Mouse (Mus musculus): ENCODE results near the gene Dvl1.

Dvl1 gene

GRCm38 (mm10) chr4:155839483-155839910 is 7.7 kb upstream of the Dvl1 start, which contains the start of gene Mxra8:
Gene Mxra8 (plus strand): TSS chr4:155839680.
- no peak for DNase-seq (ENCODE audit: extremely low read depth, low read depth)

- no peak for DNase-seq (ENCODE audit: extremely low read depth, low read depth)
These were observed 6.9 kb upstream of the Dvl1 start for GRCm38 (mm10) chr4:155840076-155841002.

DNA sequence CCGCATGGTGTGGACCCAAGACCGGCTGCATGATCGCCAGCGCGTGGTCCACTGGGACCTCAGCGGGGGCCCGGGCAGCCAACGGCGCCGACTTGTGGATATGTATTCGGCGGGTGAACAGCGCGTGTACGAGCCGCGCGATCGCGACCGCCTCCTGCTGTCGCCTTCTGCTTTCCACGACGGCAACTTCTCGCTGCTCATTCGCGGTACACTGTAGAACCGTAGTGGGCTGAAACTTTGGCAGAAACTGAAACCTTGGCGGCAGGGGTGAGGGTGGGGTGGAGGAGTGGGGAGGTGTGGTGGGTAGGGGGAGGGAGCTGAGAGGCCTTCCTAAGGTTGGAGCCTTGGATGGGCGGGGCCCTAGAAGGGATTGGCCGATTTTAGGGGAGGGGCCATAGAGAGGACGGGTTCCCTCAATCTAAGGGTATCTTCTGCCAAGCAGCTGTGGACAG is 6.2 kb upstream of the Dvl1 start:
- peak; percentile 66 for DNase-seq (ENCODE audit: extremely low read depth, low read depth)

- no peak for DNase-seq (ENCODE audit: extremely low read depth, low read depth)
These were observed 5.4 kb upstream of the Dvl1 start for GRCm38 (mm10) chr4:155841651-155842270.

DNA sequence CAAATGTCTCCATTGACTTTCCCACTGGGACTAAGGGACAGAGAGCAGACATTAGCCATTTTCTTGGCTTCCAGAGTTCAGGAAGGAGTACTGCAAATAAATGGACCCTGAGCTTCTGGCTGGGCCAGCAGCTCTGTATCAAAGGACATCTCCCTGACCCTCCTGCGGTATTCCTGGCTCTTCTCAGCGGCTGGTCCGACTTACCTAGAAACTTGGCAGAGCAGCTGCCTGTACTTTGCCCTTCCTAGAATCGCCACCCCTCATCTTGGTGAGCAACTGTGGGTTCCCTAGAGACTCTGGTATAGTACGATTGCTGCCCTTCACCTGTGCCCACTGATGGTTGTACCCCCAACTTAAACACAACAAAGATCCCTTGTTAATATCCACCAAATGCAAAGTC is 4.0 kb upstream of the Dvl1 start:
- no peak for DNase-seq (ENCODE audit: extremely low read depth, low read depth)

- DNase-seq (ENCODE audit: extremely low read depth, low read depth): no peak
These were observed 570 bp downstream of the Dvl1 start for GRCm38 (mm10) chr4:155847591-155848352.

GRCm38 (mm10) chr4:155848434-155849095 is 1.4 kb downstream of the Dvl1 start:
- no peak for DNase-seq (ENCODE audit: extremely low read depth, low read depth)

GRCm38 (mm10) chr4:155849391-155849790 is 2.2 kb downstream of the Dvl1 start:
- DNase-seq (ENCODE audit: extremely low read depth, low read depth): no peak

GRCm38 (mm10) chr4:155849792-155850451 is 2.7 kb downstream of the Dvl1 start:
- DNase-seq (ENCODE audit: extremely low read depth, low read depth): no peak

DNA sequence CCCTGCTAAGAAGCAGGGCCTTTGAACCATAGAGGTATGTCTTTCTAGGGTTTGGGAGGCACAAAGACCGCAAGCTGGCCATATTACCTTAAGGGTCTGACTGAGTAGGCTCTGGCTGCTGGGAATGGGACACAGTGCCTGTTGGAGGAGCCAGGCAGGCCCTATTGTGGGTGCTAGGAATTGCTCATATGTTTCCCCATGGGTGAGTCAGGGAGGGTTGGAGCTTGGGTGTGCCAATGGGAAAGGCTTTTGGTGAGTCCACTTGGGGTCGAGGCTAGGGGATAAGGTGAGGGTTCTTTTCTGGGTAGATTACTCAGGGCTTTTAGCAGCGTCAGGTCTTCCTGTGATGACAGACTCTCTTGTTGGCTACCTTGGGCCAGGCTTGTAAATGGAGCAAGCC is 4.2 kb downstream of the Dvl1 start:
- no peak for DNase-seq (ENCODE audit: extremely low read depth, low read depth)

DNA sequence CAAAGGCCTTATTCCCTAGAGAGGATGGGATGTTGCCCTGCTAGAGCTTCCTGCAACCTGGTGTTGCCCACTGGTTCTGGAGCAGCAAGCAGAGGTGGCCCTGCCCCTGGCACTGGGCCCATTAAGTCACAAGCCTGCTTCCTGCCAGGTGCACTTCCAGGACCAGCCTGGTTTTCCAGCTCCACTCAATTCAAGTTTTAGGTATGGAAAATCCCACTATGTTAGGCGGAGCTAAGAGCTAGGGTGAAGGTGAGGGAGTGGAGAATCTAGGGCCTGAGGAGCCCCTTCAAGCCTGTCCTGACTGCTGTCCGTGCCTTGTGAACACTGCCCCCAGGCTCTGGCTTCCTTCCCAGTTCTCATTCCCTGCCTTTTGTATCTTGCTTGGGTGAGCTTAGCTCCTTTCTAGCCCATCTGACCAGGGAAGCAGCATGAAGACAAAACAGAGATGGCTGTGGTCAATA is 4.8 kb downstream of the Dvl1 start:
- DNase-seq (ENCODE audit: extremely low read depth, low read depth): no peak

DNA sequence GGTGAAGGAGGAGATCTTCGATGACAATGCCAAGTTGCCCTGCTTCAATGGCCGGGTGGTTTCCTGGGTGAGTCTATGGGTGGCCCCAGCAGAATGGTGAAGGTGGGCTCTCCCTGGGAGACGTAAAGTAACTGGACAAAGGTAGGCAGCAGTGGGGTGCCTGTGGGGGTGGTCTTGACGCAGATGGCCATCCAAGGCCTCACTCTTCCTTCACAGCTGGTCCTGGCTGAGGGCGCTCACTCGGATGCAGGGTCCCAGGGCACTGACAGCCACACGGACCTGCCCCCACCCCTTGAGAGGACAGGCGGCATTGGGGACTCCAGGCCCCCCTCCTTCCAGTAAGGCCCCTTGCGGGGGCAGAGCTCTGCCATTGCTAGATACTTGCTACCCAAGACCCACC is 6.2 kb downstream of the Dvl1 start:
- no peak for DNase-seq (ENCODE audit: extremely low read depth, low read depth)

- DNase-seq (ENCODE audit: extremely low read depth, low read depth): no peak
These were observed 7.8 kb downstream of the Dvl1 start for GRCm38 (mm10) chr4:155854991-155855390.

- DNase-seq (ENCODE audit: extremely low read depth, low read depth): no peak
These were observed 8.9 kb downstream of the Dvl1 start for GRCm38 (mm10) chr4:155856071-155856470.

DNA sequence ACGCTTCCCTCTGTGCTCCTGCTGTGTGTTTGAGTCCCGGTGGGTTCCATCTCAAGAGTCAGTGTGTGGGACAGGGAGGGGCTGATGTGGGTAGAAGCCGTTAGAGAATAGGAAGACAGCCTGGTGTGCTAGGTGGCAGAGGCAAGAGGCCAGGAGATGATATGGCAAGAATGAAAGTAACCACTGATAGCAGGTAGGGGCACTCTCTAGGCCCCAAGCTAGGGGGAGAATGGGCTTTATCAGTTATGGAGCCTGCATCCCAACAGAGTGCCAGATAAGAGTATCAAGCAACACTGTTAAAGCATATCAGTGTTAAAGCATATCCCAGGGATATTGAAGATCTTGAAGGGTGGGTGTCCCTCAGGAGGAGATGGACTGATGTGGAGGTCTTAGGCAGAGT is 9.7 kb downstream of the Dvl1 start:
- no peak for DNase-seq (ENCODE audit: extremely low read depth, low read depth)

GRCm38 (mm10) chr4:155859318-155859717 is 12.1 kb downstream of the Dvl1 start:
- no peak for DNase-seq (ENCODE audit: extremely low read depth, low read depth)

DNA sequence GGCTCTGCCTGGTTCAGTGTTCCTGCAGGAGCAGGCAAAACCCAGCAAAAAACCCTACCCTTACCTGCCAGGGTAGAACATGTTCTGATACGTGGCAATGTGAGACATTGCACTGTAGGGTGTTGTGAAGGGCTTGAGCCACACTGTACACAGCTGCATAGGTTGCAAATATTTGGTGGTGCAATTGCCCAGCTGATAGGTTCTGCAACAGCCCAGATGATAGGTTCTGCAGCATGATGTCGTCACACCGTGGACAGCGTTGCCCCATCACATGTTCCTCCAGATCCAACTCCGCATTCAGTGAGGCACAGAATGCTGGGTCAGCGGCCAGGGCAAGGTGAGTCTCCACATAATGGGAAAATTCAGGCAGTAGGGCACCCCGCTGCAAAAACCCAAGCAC is 14.6 kb downstream of the Dvl1 start:
- no peak for DNase-seq (ENCODE audit: extremely low read depth, low read depth)

DNA sequence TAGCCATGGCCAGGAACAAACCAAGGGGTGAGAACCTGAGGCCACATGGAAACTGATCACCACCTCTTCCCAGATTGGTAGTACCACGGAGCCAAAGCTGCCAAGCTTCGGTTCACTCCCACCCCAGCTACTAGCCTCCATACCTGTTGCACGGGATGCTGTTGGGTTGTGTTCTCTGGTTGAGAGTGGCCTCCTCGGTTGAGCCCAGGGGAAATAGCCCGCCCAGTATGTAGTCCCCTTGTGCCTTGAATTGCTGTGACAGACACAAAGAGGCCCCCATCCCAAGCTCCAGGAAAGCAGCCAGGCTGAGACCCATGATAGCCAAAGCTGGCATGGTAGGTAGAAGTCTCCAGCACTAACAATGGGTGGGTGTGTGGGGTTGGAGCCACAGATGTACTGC is 15.8 kb downstream of the Dvl1 start, which contains the start of gene Tas1r3:
TSS of gene Tas1r3 (minus strand) at position 362 of the 400 bp plus-strand sequence.
- no peak for DNase-seq (ENCODE audit: extremely low read depth, low read depth)

DNA sequence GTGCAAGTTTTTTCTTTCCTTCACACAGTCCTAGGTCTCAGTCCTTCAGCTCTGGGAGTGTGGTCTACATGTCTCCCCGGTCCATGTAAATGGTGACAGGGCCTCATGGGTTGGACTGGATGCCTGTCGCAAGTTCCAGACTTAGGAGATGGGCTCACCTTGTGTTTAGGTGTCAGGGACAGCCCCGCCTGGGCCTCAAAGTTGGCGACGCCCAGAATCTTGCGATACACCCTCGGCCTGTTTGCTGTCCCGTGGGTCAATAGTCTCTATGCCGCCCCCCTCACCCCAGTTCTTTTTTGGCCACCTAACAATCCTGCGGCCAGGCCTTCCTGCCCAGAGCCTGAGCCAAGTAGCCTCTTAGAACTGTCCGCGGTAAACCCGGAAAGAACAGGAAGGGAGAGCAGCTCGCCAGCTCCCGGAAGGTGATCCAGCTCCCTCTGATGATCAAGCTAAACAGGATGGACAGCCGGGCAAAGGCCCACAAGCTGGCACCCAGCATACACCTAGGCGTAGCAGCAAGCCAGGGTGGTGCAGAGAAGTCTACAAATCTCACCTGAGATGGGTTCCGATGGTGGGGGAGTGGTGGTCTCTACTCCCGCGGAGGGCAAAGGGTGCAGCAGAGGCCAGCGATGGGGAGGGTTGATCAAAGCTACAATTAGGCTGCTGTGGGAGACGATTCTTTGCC is 21.6 kb downstream of the Dvl1 start:
- no peak for DNase-seq (ENCODE audit: extremely low read depth, low read depth)
